Mouse (Mus musculus) spleen, adult 2 months (tissue): Measurements from ENCODE around the gene Emc9.

Source experiments
- CTCF ChIP-seq: fragments of 200-500 bp; IDR thresholded peaks from 2 replicates; pipeline ENCODE4 v1.5.1; 2011; ENCODE audit warnings: mild to moderate bottlenecking, inconsistent platforms; ENCODE audit not compliant: insufficient read depth, insufficient read length, insufficient replicate concordance; ENCODE audit errors: extremely low read depth
- POLR2A ChIP-seq: fragments of 200-500 bp; IDR thresholded peaks from 2 replicates; pipeline ENCODE4 v1.6.1; 2011; ENCODE audit warnings: low read depth, low read length, inconsistent platforms

- TF ChIP-seq CTCF = no peak
- peak; percentile 88 for TF ChIP-seq POLR2A
Observed at GRCm38 (mm10) chr14:55560202-55561073, 24.7 kb downstream of the Emc9 start, which contains the start of gene A730061H03Rik.
